Mouse (Mus musculus): ENCODE measurements around the gene Prr3. TPM values are rescaled to one million over a fixed set of nuclear protein-coding genes. Genes with fewer than 3 reads are reported as not detected.

Gene Prr3
- total RNA-seq (2023), result 61.8 TPM

GRCm38 (mm10) chr17:35979401-35980362, at the start of gene Prr3, which contains the start of gene Gnl1:
Gene Prr3, minus strand, starts transcription at chr17:35980236.
Gene Gnl1, plus strand, starts transcription at chr17:35979851.

GRCm38 (mm10) chr17:36020191-36021073, 40.4 kb upstream of the Prr3 start, which contains the start of gene H2-T24:
Gene H2-T24, minus strand, starts transcription at chr17:36020560.

GRCm38 (mm10) chr17:35969418-35970389, 10.3 kb downstream of the Prr3 start, which contains the start of gene Abcf1:
Gene Abcf1, minus strand, starts transcription at chr17:35969761.

Other genes starting within 250 kb of the Prr3 start
- 2.2 TPM for gene Ier3, start 158.6 kb downstream of the Prr3 start, total RNA-seq (2023)
- 30.4 TPM for gene Flot1, start 157.0 kb downstream of the Prr3 start, total RNA-seq (2023)
- 454 TPM for gene Tubb5, start 141.9 kb downstream of the Prr3 start, total RNA-seq (2023)
- gene Mdc1, start 138.7 kb downstream of the Prr3 start, total RNA-seq (2023), result 59.9 TPM
- 20.2 TPM for gene Nrm, start 118.9 kb downstream of the Prr3 start, total RNA-seq (2023)
- gene Ppp1r18, start 114.6 kb downstream of the Prr3 start, total RNA-seq (2023), result 210 TPM
- gene Dhx16, start 100.4 kb downstream of the Prr3 start, total RNA-seq (2023), result 91.4 TPM
- gene 2310061I04Rik, start 82.8 kb downstream of the Prr3 start, total RNA-seq (2023), result 24.5 TPM
- 8.4 TPM for gene Atat1, start 70.2 kb downstream of the Prr3 start, total RNA-seq (2023)
- gene Mrps18b, start 63.8 kb downstream of the Prr3 start, total RNA-seq (2023), result 69.2 TPM
- 129 TPM for gene Ppp1r10, start 63.8 kb downstream of the Prr3 start, total RNA-seq (2023)
- gene Abcf1, start 10.5 kb downstream of the Prr3 start, total RNA-seq (2023), result 136 TPM
- gene Gnl1, start 385 bp downstream of the Prr3 start, total RNA-seq (2023), result 64.9 TPM
- 23.7 TPM for gene H2-T24, start 40.3 kb upstream of the Prr3 start, total RNA-seq (2023)
- gene H2-T23, start 52.6 kb upstream of the Prr3 start, total RNA-seq (2023), result 257 TPM
- gene H2-T22, start 62.5 kb upstream of the Prr3 start, total RNA-seq (2023), result 190 TPM
- gene Gm6034, start 62.7 kb upstream of the Prr3 start, total RNA-seq (2023), result 1.1 TPM
- gene Gm11127, start 78.1 kb upstream of the Prr3 start, total RNA-seq (2023), result 70.7 TPM
- gene Gm19684, start 141.4 kb upstream of the Prr3 start, total RNA-seq (2023), result 9.2 TPM
- 10.3 TPM for gene Gm7030, start 149.2 kb upstream of the Prr3 start, total RNA-seq (2023)
- gene Gm8909, start 188.3 kb upstream of the Prr3 start, total RNA-seq (2023), result 0.88 TPM
- gene H2-T3, start 210.1 kb upstream of the Prr3 start, total RNA-seq (2023), result 0.44 TPM

Measured in CD4-positive naive resting alpha-beta T cell, adult 76 days (primary cell).